Mouse (Mus musculus) myocyte (in vitro differentiated cells): ENCODE results near the gene A830031A19Rik.

Experiments used
- MAX ChIP-seq: IDR thresholded peaks from one replicate; pipeline ENCODE4 v1.6.1; 2011; ENCODE audit warnings: low read depth, mild to moderate bottlenecking, control low read depth
- POLR2A ChIP-seq: IDR thresholded peaks from one replicate; pipeline ENCODE4 v1.6.1; 2011; ENCODE audit warnings: low read depth, mild to moderate bottlenecking, control low read depth, moderate library complexity; ENCODE audit not compliant: insufficient read length
- POLR2AphosphoS2 ChIP-seq: IDR thresholded peaks from one replicate; pipeline ENCODE4 v1.6.1; 2011; ENCODE audit warnings: low read depth, control low read depth; ENCODE audit not compliant: insufficient read length
- REST ChIP-seq: IDR thresholded peaks from one replicate; pipeline ENCODE4 v1.6.1; 2011; ENCODE audit warnings: mild to moderate bottlenecking, control low read depth, moderate library complexity; ENCODE audit not compliant: insufficient read depth, insufficient read length
- TCF12 ChIP-seq: IDR thresholded peaks from one replicate; pipeline ENCODE4 v1.6.1; 2011; ENCODE audit warnings: mild to moderate bottlenecking, control low read depth; ENCODE audit not compliant: poor library complexity, insufficient read depth, severe bottlenecking
- USF1 ChIP-seq: IDR thresholded peaks from one replicate; pipeline ENCODE4 v1.6.1; 2011; ENCODE audit warnings: low read depth, mild to moderate bottlenecking, control low read depth, moderate library complexity

- TF ChIP-seq TCF12 (no peak), POLR2A (no peak), MAX (no peak), USF1 (no peak), REST (no peak), POLR2AphosphoS2 (no peak)
These were observed 56.1 kb downstream of the A830031A19Rik start for GRCm38 (mm10) chr11:24018783-24019182.
